Mouse (Mus musculus) CH12.LX (cell line): Measurements from ENCODE around the gene Stard13. TPM values are rescaled to one million over a fixed set of nuclear protein-coding genes. Genes with fewer than 3 reads are reported as not detected.

Experiments
- DNase-seq: peaks from one replicate; pipeline ENCODE4 v3.0.0-alpha.2; 2013; ENCODE audit errors: extremely low read depth
- H3K27ac ChIP-seq: 2 replicates; pipeline ENCODE4 v1.5.1; 2012; ENCODE audit warnings: low read depth, mild to moderate bottlenecking, control low read depth, moderate library complexity; ENCODE audit not compliant: insufficient read depth
- H3K27me3 ChIP-seq: replicated peaks from 2 replicates; pipeline ENCODE3; 2012; ENCODE audit warnings: inconsistent platforms
- H3K36me3 ChIP-seq, 2 experiments: replicated peaks in 1 of 2; 2 replicates each; pipeline versions ENCODE3 to v1.6.1; 2012; ENCODE audit warnings: inconsistent platforms in 1 of 2, low read length in 1 of 2, mild to moderate bottlenecking in 1 of 2, mixed read lengths in 1 of 2, moderate library complexity in 1 of 2; ENCODE audit not compliant: control insufficient read depth in 1 of 2, insufficient read depth in 1 of 2
- H3K4me1 ChIP-seq, 2 experiments: 2 replicates each; pipeline ENCODE4 v1.6.1; 2012; ENCODE audit warnings: inconsistent platforms in 1 of 2, moderate library complexity in 1 of 2; ENCODE audit not compliant: insufficient read depth in 2 of 2, control insufficient read depth in 1 of 2
- H3K4me2 ChIP-seq: 2 replicates; pipeline ENCODE4 v1.6.1; 2012; ENCODE audit warnings: low read depth, mild to moderate bottlenecking, control low read depth; ENCODE audit not compliant: poor library complexity, insufficient read depth, severe bottlenecking
- H3K4me3 ChIP-seq, 3 experiments: fragments of 150-350 bp in 1 of 3; sonication (generic) in 1 of 3; replicated peaks in 1 of 3; 2 replicates each; pipeline versions ENCODE3 to v1.5.1; 2011 to 2012; ENCODE audit warnings: low read depth in 2 of 3, low read length in 2 of 3, mild to moderate bottlenecking in 2 of 3, moderate library complexity in 2 of 3, control low read depth in 1 of 3, improper control_type of control experiment in 1 of 3, inconsistent platforms in 1 of 3, mixed read lengths in 1 of 3; ENCODE audit not compliant: poor library complexity in 1 of 3
- H3K79me2 ChIP-seq: replicated peaks from 2 replicates; pipeline ENCODE4 v1.6.1; 2012; ENCODE audit warnings: mild to moderate bottlenecking, moderate library complexity; ENCODE audit not compliant: control insufficient read depth, poor library complexity, insufficient read depth, severe bottlenecking; ENCODE audit errors: extremely low read depth
- H3K9ac ChIP-seq: 2 replicates; pipeline ENCODE4 v1.6.1; 2012; ENCODE audit warnings: low read depth, mild to moderate bottlenecking, control low read depth, moderate library complexity; ENCODE audit not compliant: insufficient read depth
- H3K9me3 ChIP-seq: replicated peaks from 2 replicates; pipeline ENCODE3; 2012; ENCODE audit warnings: low read length, inconsistent platforms, mixed read lengths
- CHD2 ChIP-seq: IDR thresholded peaks from 2 replicates; pipeline ENCODE4 v1.6.1; 2011; ENCODE audit warnings: low read length, improper control_type of control experiment
- CTCF ChIP-seq, 2 experiments: IDR thresholded peaks in 1 of 2; conservative IDR thresholded peaks in 1 of 2; 2 replicates each; pipeline ENCODE4 v1.5.1; 2011 to 2012; ENCODE audit warnings: low read depth in 2 of 2, low read length in 2 of 2, improper control_type of control experiment in 1 of 2, inconsistent platforms in 1 of 2, mild to moderate bottlenecking in 1 of 2, moderate library complexity in 1 of 2
- E2F4 ChIP-seq: IDR thresholded peaks from 2 replicates; pipeline ENCODE4 v1.6.1; 2011; ENCODE audit warnings: low read depth, low read length, improper control_type of control experiment; ENCODE audit not compliant: insufficient replicate concordance
- ETS1 ChIP-seq: conservative IDR thresholded peaks from 2 replicates; pipeline ENCODE4 v1.6.1; 2012; ENCODE audit warnings: low read depth, mild to moderate bottlenecking, inconsistent platforms, low read length, improper control_type of control experiment, moderate library complexity
- GABPA ChIP-seq: IDR thresholded peaks from 2 replicates; pipeline ENCODE4 v1.6.1; 2012; ENCODE audit warnings: low read depth, low read length, improper control_type of control experiment, inconsistent platforms; ENCODE audit not compliant: insufficient replicate concordance
- HCFC1 ChIP-seq: IDR thresholded peaks from 2 replicates; pipeline ENCODE4 v1.6.1; 2012; ENCODE audit warnings: low read depth, mild to moderate bottlenecking, inconsistent platforms, low read length, improper control_type of control experiment
- JUN ChIP-seq: IDR thresholded peaks from 2 replicates; pipeline ENCODE4 v1.6.1; 2011; ENCODE audit warnings: low read depth, mild to moderate bottlenecking, low read length, improper control_type of control experiment, moderate library complexity; ENCODE audit not compliant: insufficient read depth
- JUND ChIP-seq: conservative IDR thresholded peaks from 2 replicates; pipeline ENCODE4 v1.6.1; 2011; ENCODE audit warnings: low read depth, low read length, improper control_type of control experiment
- KAT2A ChIP-seq: IDR thresholded peaks from 2 replicates; pipeline ENCODE4 v1.6.1; 2012; ENCODE audit warnings: low read length, improper control_type of control experiment, inconsistent platforms; ENCODE audit not compliant: insufficient replicate concordance
- MAX ChIP-seq: IDR thresholded peaks from 2 replicates; pipeline ENCODE4 v1.6.1; 2011; ENCODE audit warnings: low read length, improper control_type of control experiment
- MEF2A ChIP-seq: IDR thresholded peaks from 2 replicates; pipeline ENCODE4 v1.6.1; 2014; ENCODE audit warnings: low read depth, mild to moderate bottlenecking, inconsistent platforms, low read length, improper control_type of control experiment, borderline replicate concordance
- MYC ChIP-seq: IDR thresholded peaks from 2 replicates; pipeline ENCODE4 v1.6.1; 2011; ENCODE audit warnings: low read depth, mild to moderate bottlenecking, improper control_type of control experiment, low read length
- NELFE ChIP-seq: IDR thresholded peaks from 2 replicates; pipeline ENCODE4 v1.6.1; 2011; ENCODE audit warnings: low read depth, low read length, improper control_type of control experiment
- PAX5 ChIP-seq: IDR thresholded peaks from 2 replicates; pipeline ENCODE4 v1.6.1; 2012; ENCODE audit warnings: low read length, inconsistent platforms, mixed read lengths
- POLR2AphosphoS2 ChIP-seq: IDR thresholded peaks from 2 replicates; pipeline ENCODE4 v1.6.1; 2011; ENCODE audit warnings: low read depth, low read length, improper control_type of control experiment
- RAD21 ChIP-seq: IDR thresholded peaks from 2 replicates; pipeline ENCODE4 v1.6.1; 2011; ENCODE audit warnings: low read depth, mild to moderate bottlenecking, low read length, improper control_type of control experiment, moderate library complexity
- RCOR1 ChIP-seq: conservative IDR thresholded peaks from 2 replicates; pipeline ENCODE4 v1.6.1; 2012; ENCODE audit warnings: low read depth, mild to moderate bottlenecking, inconsistent platforms, low read length, improper control_type of control experiment
- SIN3A ChIP-seq: IDR thresholded peaks from 2 replicates; pipeline ENCODE4 v1.6.1; 2012; ENCODE audit warnings: low read length, improper control_type of control experiment, inconsistent platforms
- TCF12 ChIP-seq: IDR thresholded peaks from 2 replicates; pipeline ENCODE4 v1.6.1; 2014; ENCODE audit warnings: low read depth, mild to moderate bottlenecking, inconsistent platforms, low read length, improper control_type of control experiment
- UBTF ChIP-seq: IDR thresholded peaks from 2 replicates; pipeline ENCODE4 v1.6.1; 2012; ENCODE audit warnings: low read depth, mild to moderate bottlenecking, inconsistent platforms, low read length, improper control_type of control experiment, moderate library complexity
- ZKSCAN1 ChIP-seq: IDR thresholded peaks from 2 replicates; pipeline ENCODE4 v1.6.1; 2012; ENCODE audit warnings: low read depth, inconsistent platforms, low read length, improper control_type of control experiment, borderline replicate concordance
- ZMIZ1 ChIP-seq: IDR thresholded peaks from 2 replicates; pipeline ENCODE4 v1.6.1; 2012; ENCODE audit warnings: low read depth, mild to moderate bottlenecking, inconsistent platforms, low read length, improper control_type of control experiment
- ZNF384 ChIP-seq: IDR thresholded peaks from 2 replicates; pipeline ENCODE4 v1.6.1; 2012; ENCODE audit warnings: low read depth, low read length, improper control_type of control experiment, inconsistent platforms
- dilution Hi-C: fragments of 300-500 bp; cut with MboI; formaldehyde crosslinking; loops from 2 replicates; pipeline ENCODE4 v1.14.3; 2020; ENCODE audit warnings: low sequenced_read_pairs; ENCODE audit not compliant: extremely low pct_unique_long_range_greater_than_20kb, extremely low pct_ligation_motif_present
- in situ Hi-C: fragments of 300-500 bp; cut with MboI; formaldehyde crosslinking; loops from 3 replicates; pipeline ENCODE4 v1.14.3; 2019; ENCODE audit warnings: low sequenced_read_pairs, low pct_ligation_motif_present, low pct_unique_long_range_greater_than_20kb, mixed read lengths
- polyA plus RNA-seq: library from polyadenylated mRNA; unstranded; fragments of >175 nt; gene quantifications from 2 replicates; pipeline ENCODE4 v1.2.1, GENCODE M21; 2012; ENCODE audit warnings: low read depth; ENCODE audit not compliant: insufficient read length
- total RNA-seq, 2 experiments: library from RNA; depleted of rRNA; stranded (reverse); fragments of 300-350 nt in 1 of 2; fragments of >200 nt in 1 of 2; gene quantifications; 2 replicates each; pipeline ENCODE4 v1.2.3; 2012 to 2014

The Stard13 gene
- total and polyA plus RNA-seq, 3 experiments: 33.5 to 154 (median 73.6) TPM

DNA sequence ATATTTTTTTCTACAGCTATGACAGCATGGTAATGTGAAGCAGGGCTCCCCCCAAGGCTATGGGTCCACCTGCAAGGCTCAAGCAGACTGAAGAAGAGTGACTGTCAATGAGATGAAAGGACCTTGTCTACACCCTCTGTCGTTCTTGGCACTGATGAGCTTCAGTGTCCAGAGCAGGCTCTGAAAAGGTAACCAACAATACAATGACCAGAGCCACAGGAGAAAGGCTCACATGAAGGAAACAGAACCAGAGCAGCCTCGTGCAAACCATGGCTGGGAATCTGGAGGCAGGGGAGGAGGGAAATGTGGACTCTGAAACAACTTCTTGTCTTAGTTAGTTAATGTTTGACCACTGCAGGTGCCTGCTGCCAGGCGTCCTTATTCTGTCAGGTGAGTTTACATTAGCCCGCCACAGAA is 57.7 kb downstream of the Stard13 start:
- peaks cover 2 to 9% of the 10 kb centered on the region in 2 experiments; a peak in 2 of 4 replicates for H3K4me1 ChIP-seq
- H3K4me2 ChIP-seq: no peak overlapping the region
- no peak overlapping the region for H3K27ac ChIP-seq
- no peaks in the 10 kb centered on the region for H3K9me3 ChIP-seq
- H3K9ac ChIP-seq: no peak overlapping the region
- H3K79me2 ChIP-seq: no peaks in the 10 kb centered on the region
- dilution Hi-C loops (no loop called here), in situ Hi-C loops (no loop called here)
- no peak for DNase-seq
- TF ChIP-seq CHD2 (no peak), UBTF (no peak), ZNF384 (no peak), SIN3A (no peak), ZMIZ1 (no peak), RAD21 (no peak)
- no peaks in the 10 kb centered on the region for H3K36me3 ChIP-seq
- H3K4me3 ChIP-seq: no peak overlapping the region
- no peaks in the 10 kb centered on the region for H3K27me3 ChIP-seq

GRCm38 (mm10) chr5:151174485-151175460 is 58.9 kb downstream of the Stard13 start:
- in situ Hi-C loops (no loop called here), dilution Hi-C loops (no loop called here)
- peaks cover 2 to 9% of the 10 kb centered on the region in 2 experiments; a peak in 2 of 4 replicates for H3K4me1 ChIP-seq
- H3K4me3 ChIP-seq: no peak overlapping the region
- no peaks in the 10 kb centered on the region for H3K9me3 ChIP-seq
- no peak overlapping the region for H3K4me2 ChIP-seq
- DNase-seq: no peak
- no peak overlapping the region for H3K27ac ChIP-seq
- no peaks in the 10 kb centered on the region for H3K27me3 ChIP-seq
- TF ChIP-seq TCF12: no peak
- TF ChIP-seq KAT2A: no peak
- TF ChIP-seq JUND: no peak
- no peak for TF ChIP-seq MEF2A
- no peaks in the 10 kb centered on the region for H3K79me2 ChIP-seq
- H3K9ac ChIP-seq: no peak overlapping the region
- no peaks in the 10 kb centered on the region for H3K36me3 ChIP-seq

GRCm38 (mm10) chr5:151173774-151174173 is 59.9 kb downstream of the Stard13 start:
- no peak overlapping the region for H3K4me2 ChIP-seq
- no peak overlapping the region for H3K27ac ChIP-seq
- peaks cover 2 to 9% of the 10 kb centered on the region in 2 experiments; a peak in 2 of 4 replicates for H3K4me1 ChIP-seq
- in situ Hi-C loops (no loop called here), dilution Hi-C loops (no loop called here)
- H3K27me3 ChIP-seq: no peaks in the 10 kb centered on the region
- no peak for DNase-seq
- H3K79me2 ChIP-seq: no peaks in the 10 kb centered on the region
- no peak overlapping the region for H3K9ac ChIP-seq
- H3K4me3 ChIP-seq: no peak overlapping the region
- no peaks in the 10 kb centered on the region for H3K9me3 ChIP-seq
- TF ChIP-seq HCFC1: no peak
- TF ChIP-seq NELFE: no peak
- no peak for TF ChIP-seq RCOR1
- no peak for TF ChIP-seq UBTF
- no peak for TF ChIP-seq CTCF (conservative IDR thresholded peaks at IDR 0.05 in 1 of 2, IDR thresholded peaks at IDR 0.05 in 1 of 2; ENCODE audit: low read depth in 2 of 2, low read length in 2 of 2)
- no peak for TF ChIP-seq MYC
- no peak for TF ChIP-seq JUN
- no peak for TF ChIP-seq ZKSCAN1
- TF ChIP-seq ETS1: no peak
- TF ChIP-seq PAX5: no peak
- TF ChIP-seq POLR2AphosphoS2: no peak
- TF ChIP-seq TCF12: no peak
- no peak for TF ChIP-seq MEF2A
- TF ChIP-seq CHD2: no peak
- no peak for TF ChIP-seq MAX
- no peak for TF ChIP-seq ZNF384
- TF ChIP-seq E2F4: no peak
- no peak for TF ChIP-seq GABPA
- H3K36me3 ChIP-seq: no peaks in the 10 kb centered on the region
